Mouse (Mus musculus): ENCODE data around the gene Cryba2. TPM values are rescaled to one million over a fixed set of nuclear protein-coding genes. Genes with fewer than 3 reads are reported as not detected.

Gene Cryba2
- under 1 TPM in 1 of 4 experiments, not detected in 3; 0.58 TPM for total RNA-seq (2022)

- DNase-seq (ENCODE audit: low spot score in 2 of 2): no peak
These were observed at the start of gene Cryba2 for GRCm38 (mm10) chr1:74893134-74893855. Cryba2 (minus strand) TSS chr1:74893143.

- DNase-seq (ENCODE audit: low spot score in 2 of 2): no peak
These were observed 48.9 kb upstream of the Cryba2 start for GRCm38 (mm10) chr1:74941651-74942360.

- no peak for DNase-seq (ENCODE audit: low spot score in 2 of 2)
These were observed 46.8 kb upstream of the Cryba2 start for GRCm38 (mm10) chr1:74939762-74940161.

- DNase-seq (ENCODE audit: low spot score in 2 of 2): no peak
These were observed 43.4 kb upstream of the Cryba2 start for GRCm38 (mm10) chr1:74936221-74936830.

GRCm38 (mm10) chr1:74935402-74935801, 42.5 kb upstream of the Cryba2 start, which contains the start of gene Cfap65:
Cfap65 (minus strand) TSS chr1:74935599.
- DNase-seq (ENCODE audit: low spot score in 2 of 2): peak; percentile 44 to 72

GRCm38 (mm10) chr1:74927621-74928296, 34.8 kb upstream of the Cryba2 start:
- DNase-seq (ENCODE audit: low spot score in 2 of 2): no peak

- DNase-seq (ENCODE audit: low spot score in 2 of 2): no peak
These were observed 33.8 kb upstream of the Cryba2 start for GRCm38 (mm10) chr1:74926721-74927120.

GRCm38 (mm10) chr1:74924464-74924863, 31.5 kb upstream of the Cryba2 start:
- DNase-seq (ENCODE audit: low spot score in 2 of 2): no peak

GRCm38 (mm10) chr1:74915706-74916105, 22.8 kb upstream of the Cryba2 start:
- no peak for DNase-seq (ENCODE audit: low spot score in 2 of 2)

GRCm38 (mm10) chr1:74902191-74902590, 9.2 kb upstream of the Cryba2 start:
- no peak for DNase-seq (ENCODE audit: low spot score in 2 of 2)

GRCm38 (mm10) chr1:74901686-74902085, 8.7 kb upstream of the Cryba2 start:
- peak in 1 of 2 experiments; percentile 55 for DNase-seq (ENCODE audit: low spot score in 2 of 2)

GRCm38 (mm10) chr1:74900341-74901285, 7.7 kb upstream of the Cryba2 start:
- no peak for DNase-seq (ENCODE audit: low spot score in 2 of 2)

GRCm38 (mm10) chr1:74898656-74899431, 5.9 kb upstream of the Cryba2 start:
- no peak for DNase-seq (ENCODE audit: low spot score in 2 of 2)

- DNase-seq (ENCODE audit: low spot score in 2 of 2): no peak
These were observed 5.0 kb upstream of the Cryba2 start for GRCm38 (mm10) chr1:74897976-74898375.

GRCm38 (mm10) chr1:74894966-74895365, 2.0 kb upstream of the Cryba2 start:
- no peak for DNase-seq (ENCODE audit: low spot score in 2 of 2)

GRCm38 (mm10) chr1:74892351-74893133, 401 bp downstream of the Cryba2 start:
- DNase-seq (ENCODE audit: low spot score in 2 of 2): no peak

GRCm38 (mm10) chr1:74891513-74891912, 1.4 kb downstream of the Cryba2 start:
- no peak for DNase-seq (ENCODE audit: low spot score in 2 of 2)

GRCm38 (mm10) chr1:74885369-74886042, 7.4 kb downstream of the Cryba2 start, which contains the start of gene Fev:
Fev (minus strand) TSS chr1:74885419.
- DNase-seq (ENCODE audit: low spot score in 2 of 2): no peak

Data from left cerebral cortex, adult 8-10 months (tissue).